Mouse (Mus musculus) lung, postnatal 0 days (tissue): ENCODE measurements around the gene Rnf157.

Experiments
- CTCF ChIP-seq: IDR thresholded peaks from 2 replicates; pipeline ENCODE4 v1.5.1; 2016; ENCODE audit warnings: antibody characterized with exemption, mild to moderate bottlenecking
- EP300 ChIP-seq: IDR thresholded peaks from 2 replicates; pipeline ENCODE4 v1.6.1; 2016; ENCODE audit warnings: antibody characterized with exemption, mild to moderate bottlenecking, control low read depth

DNA sequence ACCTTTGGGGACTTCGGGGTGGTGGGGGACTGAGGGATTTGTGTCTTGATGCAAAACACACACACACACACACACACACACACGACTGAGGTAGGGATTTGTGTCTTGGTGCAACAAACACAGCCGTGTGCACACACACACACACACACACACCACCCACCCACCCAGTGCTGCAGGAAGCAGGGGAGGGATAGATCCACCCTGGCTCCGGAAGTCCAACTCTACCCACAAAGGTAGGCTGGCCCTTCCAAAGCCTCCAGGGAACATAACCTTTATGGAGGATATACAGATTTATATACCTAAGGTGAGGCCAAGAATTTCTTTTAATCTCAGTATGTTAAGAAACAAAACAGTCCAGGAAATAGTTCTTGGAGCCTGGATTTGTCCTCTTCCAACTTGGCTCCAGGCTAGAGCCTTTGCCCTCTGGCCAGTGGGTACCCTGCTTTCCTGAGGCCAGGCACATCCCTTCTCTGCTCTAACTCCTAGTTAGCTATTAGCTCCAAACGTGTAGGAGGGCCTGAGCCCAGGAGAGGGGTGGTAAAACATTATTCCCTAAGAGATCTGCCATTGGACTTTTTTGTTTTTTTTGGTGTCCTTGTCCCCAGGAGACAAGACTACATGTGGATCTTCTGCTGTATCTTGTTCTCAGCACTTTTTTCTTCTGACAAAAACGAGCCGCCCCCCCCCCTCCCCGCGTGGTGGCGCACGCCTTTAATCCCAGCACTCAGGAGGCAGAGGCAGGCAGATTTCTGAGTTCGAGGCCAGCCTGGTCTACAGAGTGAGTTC is 22.3 kb upstream of the Rnf157 start:
- TF ChIP-seq CTCF (no peak), EP300 (no peak)
